Mouse (Mus musculus): ENCODE results near the gene Hoxd11.

Hoxd11 gene

DNA sequence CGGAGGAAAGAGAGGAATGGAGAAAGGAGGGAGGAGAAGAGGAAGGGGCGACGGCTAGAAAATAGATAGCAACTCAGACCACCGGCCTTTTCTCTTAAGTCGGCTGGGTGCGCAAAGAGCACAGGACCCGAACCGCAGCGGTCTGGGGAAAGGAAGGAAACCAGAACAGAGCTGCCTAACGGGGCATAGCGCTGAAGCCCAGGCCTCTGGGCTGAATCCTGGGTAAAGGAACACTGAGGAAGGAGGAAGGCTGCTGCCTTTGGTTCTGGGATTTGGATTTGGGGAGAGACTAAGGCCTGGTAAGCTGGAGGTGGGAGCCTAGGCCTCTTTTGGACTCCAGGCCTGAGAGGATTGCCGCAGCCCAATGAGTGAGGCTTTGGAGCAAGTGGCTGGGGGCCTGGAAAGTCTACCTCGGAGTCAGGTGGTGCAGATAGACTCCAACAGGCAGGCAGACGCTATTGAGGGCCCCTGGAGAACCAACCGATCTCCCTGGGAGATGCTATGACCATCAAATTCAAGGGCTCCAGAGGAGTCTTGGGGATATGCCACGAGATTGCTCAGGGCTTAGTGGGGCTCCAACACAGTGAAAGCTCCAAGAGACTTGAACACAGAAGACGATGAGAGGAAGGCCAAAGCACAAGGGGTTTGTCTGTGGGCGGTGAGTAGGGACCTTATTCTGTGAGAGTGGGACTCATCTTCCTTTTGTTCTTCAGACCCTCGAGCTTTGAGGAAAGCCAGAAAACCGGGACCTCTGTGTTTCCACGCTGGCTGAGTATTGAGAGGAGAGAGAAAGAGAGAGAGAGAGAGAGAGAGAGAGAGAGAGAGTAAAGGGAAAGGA, 1.4 kb downstream of the Hoxd11 start:
- no peak for DNase-seq (ENCODE audit: low spot score in 2 of 2)

GRCm38 (mm10) chr2:74681594-74682531, 2.5 kb downstream of the Hoxd11 start:
- DNase-seq (ENCODE audit: low spot score in 2 of 2) = peak in 1 of 2 experiments; percentile 67

DNA sequence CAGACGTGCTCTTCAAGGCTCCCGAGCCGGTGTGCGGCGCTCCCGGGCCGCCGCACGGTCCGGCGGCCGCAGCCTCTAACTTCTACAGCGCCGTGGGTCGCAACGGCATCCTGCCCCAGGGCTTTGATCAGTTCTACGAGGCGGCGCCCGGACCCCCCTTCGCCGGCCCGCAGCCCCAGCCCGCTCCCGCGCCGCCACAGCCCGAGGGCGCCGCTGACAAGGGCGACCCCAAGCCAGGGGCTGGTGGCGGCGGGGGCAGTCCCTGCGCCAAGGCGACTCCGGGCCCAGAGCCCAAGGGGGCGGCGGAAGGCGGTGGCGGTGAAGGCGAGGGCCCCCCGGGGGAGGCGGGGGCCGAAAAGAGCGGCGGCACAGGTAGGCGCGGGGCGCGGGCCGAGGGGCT, 3.4 kb downstream of the Hoxd11 start:
- DNase-seq (ENCODE audit: low spot score in 2 of 2) = no peak

- DNase-seq (ENCODE audit: low spot score in 2 of 2) = no peak
Measured at GRCm38 (mm10) chr2:74683471-74683951, 4.2 kb downstream of the Hoxd11 start.

DNA sequence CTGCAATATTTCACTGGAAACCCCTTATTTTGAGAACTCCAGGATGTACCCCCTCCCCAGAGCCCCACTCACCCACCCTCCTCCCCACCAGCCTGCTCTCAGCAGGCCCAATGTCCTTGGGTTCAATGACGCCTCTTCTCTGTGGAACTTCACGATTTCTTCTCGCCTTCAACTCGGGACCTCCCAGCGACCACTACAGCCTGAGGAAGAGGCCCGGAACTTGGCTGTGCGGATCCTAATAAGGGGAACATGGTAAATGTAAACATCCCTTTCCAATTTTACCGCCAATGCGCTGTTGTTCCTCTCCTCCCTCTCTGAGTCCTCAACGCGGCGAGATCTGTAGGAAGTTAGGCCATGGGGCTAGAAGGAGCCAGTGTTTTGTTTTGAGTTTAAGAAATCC, 4.7 kb downstream of the Hoxd11 start:
- DNase-seq (ENCODE audit: low spot score in 2 of 2) = no peak

DNA sequence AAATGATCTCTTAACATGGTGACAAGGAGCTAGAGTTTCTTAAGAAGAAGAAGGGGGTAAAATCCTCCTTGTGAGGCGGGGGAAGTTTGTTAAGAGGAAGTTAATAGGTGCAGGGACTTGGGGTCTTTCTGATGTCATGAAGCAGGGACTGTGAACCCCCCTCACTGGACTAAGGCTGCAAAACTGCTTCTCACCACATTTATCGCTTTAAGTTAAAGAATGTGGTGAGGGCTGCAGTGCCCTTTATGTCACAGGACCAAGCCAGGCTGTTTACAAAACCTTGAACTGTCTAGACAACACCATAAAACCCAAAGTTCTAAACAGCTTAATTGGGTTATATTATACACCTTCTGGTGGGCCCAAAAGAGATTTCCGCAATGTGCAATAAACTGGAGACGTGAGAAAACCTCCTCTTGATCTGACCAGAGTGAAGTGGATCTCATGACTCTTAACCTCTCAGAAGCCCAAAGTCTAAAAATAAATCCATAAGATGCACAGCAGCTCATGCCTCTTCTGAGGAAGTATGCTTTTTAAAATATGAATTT, 5.8 kb downstream of the Hoxd11 start:
- no peak for DNase-seq (ENCODE audit: low spot score in 2 of 2)

DNA sequence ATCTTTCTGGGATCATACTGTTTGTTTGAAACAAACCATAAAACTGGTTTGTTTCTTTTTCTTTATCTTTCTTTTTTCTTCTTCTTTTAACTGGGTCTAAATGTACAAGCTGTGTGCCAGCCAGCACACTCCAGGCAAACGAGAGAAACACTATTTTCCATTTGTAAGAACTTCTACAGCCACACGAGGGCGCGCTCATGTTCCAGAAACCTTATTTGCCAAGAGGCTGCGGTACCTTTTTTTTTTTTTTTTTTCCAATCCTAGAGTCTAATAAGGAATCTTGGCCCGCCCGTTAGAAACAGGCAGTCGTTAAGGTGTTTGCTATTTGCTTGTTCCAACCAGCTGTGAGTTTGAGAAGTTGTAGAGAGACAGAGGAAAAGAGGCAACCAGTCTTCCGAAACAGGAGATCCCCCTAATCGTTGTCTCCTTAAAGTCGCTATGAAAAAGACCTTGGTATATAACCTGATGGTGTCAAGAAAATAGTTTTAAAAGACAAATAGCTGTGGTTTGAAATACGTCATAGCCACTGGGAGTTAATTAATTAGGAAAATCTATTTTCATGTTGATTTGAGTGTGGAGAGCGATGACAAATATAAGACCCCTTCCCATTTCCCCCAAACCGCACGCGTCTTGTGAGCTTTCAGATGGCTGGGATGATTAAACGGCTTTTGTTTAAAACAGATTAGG, 7.1 kb downstream of the Hoxd11 start:
- no peak for DNase-seq (ENCODE audit: low spot score in 2 of 2)

DNA sequence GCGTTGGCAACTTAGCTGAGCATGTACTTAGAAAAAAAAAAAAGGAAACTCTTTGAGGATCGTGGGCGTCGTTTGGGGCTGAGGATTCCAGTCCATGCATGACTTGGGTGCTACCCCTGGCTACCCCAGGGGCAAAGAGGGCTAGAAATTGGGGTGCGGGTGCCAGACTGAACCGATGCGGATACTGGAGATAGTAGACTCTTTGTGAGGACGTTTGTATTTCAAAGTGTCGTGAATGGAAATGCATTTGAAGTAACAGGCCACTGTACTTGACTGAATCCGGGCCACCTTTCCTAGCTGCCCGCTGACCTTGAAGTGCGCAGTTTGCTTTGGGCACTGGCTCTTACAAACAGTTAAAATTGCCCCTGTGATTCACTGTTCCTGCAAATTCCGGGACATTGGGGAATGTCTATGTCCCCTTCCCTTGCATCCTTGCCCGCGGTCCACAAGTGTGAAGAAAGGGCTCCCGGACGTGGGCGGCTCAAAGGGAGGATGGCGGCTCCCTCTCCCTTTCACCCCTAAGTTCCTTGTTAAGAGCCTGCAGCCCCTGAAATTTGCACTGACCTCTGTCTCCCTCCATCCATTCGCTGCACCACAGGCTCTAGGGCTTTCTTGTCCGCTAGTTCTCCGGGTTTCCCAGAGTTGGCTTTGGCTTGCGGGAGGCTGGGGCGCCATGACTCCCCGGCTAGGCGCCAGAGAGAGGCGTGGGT, 7.8 kb downstream of the Hoxd11 start:
- no peak for DNase-seq (ENCODE audit: low spot score in 2 of 2)

DNA sequence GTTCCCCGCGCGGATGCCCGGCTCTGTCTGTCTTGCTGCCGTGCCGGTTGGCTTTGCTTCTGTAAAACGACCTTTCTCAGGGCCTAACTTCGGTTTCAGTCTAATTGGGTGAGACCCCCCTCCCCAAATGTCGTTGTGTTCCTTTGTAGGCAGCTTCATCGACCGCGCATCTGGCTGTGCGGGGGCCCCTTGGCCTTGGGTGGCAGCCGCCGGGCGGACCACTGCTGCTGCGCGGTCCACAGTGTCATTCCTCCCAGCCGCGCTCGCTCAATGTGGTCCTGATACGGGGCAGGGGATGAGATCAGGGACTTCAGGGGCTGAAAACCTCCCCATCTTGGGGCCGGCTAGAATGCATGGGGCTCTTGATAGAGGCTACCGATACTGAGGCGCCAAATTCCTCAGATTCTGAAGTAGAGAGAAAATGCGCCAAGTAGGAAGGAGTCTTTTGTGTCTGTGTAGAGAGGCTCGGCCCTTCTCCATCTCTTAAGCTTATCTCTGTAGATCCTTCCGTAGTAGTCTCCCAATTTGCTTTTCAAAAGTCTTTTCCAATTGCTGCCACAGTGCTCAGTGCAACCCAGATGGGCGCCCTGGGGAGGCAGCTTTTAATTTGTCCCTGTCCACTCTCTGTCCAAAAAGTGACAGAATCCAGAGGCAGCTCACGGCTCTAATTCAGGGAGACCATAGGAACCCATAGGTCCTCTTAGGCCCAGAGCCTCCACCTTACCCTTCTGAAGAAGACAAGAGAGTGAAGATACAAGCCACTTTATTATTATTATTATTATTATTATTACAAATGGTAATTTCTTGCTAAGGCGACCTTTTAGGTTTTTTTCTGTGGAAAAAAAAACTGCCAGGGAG, 8.6 kb downstream of the Hoxd11 start:
- no peak for DNase-seq (ENCODE audit: low spot score in 2 of 2)

GRCm38 (mm10) chr2:74688795-74689573, 9.6 kb downstream of the Hoxd11 start:
- no peak for DNase-seq (ENCODE audit: low spot score in 2 of 2)

- DNase-seq (ENCODE audit: low spot score in 2 of 2) = no peak
Measured at GRCm38 (mm10) chr2:74689574-74690337, 10.4 kb downstream of the Hoxd11 start.

- no peak for DNase-seq (ENCODE audit: low spot score in 2 of 2)
Measured at GRCm38 (mm10) chr2:74690338-74690716, 11.0 kb downstream of the Hoxd11 start.

DNA sequence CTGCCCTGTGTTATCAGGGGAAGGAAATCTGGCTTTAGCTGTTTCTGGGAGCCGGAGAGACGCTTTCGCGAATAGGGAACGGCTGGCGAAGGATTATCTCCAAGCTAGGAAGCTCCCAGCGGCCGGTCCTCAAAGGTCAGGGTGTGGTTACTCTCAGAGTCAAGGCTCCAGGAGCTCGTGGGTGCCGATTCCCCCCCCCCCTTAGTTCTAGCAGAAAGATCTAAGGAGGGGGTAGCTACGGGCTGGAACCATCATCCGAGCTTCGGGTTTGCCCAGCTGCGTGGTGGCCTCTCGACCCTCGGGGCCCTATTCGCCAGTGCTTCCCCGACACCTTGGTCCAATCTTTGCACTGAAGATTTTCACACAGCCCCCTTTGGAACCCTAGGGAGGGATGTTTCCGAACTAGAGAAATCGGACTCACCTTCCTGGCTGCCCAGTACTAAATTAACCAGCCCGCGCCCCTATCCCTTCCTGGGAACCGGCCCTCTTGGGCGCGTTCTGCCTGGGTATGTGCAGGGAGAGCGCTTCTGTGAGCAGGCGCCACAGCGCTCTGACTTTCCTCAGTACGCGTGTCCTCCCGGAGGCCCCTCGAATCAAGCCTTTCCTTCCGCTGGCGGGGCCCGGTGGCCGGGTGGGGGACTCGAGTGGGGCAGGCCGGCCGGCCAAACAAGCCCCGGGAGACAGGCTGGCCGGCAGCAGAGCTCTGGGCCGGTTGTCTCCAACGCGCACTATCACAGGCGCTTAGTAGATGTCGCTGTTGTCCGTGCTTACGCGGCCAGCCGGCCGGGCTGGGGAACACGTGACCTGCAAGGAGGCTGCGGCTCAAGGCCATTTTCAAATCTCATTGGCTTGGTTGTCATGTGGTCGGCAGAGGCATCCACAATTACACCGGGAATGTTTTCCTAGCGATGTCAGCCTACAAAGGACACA, 11.9 kb downstream of the Hoxd11 start, which contains the start of gene Hoxd10:
Gene Hoxd10 (plus strand): TSS at position 903 of the 930 bp plus-strand sequence.
- DNase-seq (ENCODE audit: low spot score in 2 of 2) = peak; percentile 68 to 69

DNA sequence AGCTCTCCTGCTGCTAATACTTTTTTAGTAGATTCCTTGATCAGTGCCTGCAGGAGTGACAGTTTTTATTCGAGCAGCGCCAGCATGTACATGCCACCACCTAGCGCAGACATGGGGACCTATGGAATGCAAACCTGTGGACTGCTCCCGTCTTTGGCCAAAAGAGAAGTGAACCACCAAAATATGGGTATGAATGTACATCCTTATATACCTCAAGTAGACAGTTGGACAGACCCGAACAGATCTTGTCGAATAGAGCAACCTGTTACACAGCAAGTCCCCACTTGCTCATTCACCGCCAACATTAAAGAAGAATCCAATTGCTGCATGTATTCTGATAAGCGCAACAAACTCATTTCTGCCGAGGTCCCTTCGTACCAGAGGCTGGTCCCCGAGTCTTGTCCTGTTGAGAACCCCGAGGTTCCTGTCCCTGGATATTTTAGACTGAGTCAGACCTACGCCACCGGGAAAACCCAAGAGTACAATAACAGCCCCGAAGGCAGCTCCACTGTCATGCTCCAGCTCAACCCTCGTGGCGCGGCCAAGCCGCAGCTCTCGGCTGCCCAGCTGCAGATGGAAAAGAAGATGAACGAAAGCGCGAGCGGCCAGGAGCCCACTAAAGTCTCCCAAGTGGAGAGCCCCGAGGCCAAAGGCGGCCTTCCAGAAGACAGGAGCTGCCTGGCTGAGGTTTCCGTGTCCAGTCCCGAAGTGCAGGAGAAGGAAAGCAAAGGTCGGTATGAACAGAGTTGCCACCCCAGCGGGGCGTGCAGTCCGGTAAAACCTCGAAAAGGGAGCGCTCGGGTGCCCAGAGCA, 12.8 kb downstream of the Hoxd11 start:
- DNase-seq (ENCODE audit: low spot score in 2 of 2) = no peak

GRCm38 (mm10) chr2:74692808-74693431, 13.6 kb downstream of the Hoxd11 start:
- no peak for DNase-seq (ENCODE audit: low spot score in 2 of 2)

DNA sequence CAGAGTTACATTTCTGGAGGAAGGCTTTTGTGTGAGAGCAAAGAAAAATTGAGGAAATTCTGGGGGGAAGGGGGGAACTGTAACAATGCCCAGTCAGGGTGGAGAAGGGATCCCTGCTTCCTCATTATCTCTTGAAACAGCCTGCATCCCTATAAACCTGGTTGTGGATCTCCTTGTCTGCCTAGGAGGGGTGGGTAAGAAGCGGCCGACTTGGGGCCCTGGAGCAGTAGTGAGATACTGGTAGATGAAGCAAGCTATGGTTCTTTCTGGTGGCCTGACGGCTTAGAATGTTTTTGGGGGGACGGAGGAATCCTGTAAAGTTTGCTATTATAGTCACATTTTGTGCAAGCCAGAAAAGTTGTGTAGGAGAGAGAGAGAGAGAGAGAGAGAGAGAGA, 14.1 kb downstream of the Hoxd11 start:
- no peak for DNase-seq (ENCODE audit: low spot score in 2 of 2)

Data from urinary bladder, adult 18-20 months (tissue).